Mouse (Mus musculus) liver (tissue): ENCODE data around the gene Atp5c1.

Source experiments
- DNase-seq: peaks from one replicate; pipeline ENCODE4 v3.0.0-alpha.2; 2020; ENCODE audit warnings: mixed read lengths

The Atp5c1 gene

GRCm38 (mm10) chr2:10049456-10049855 is 30.9 kb downstream of the Atp5c1 start:
- DNase-seq, result peak; percentile 7

GRCm38 (mm10) chr2:10048461-10048860 is 31.8 kb downstream of the Atp5c1 start, which contains the start of gene Taf3:
Taf3 (minus strand) TSS chr2:10048596.
- peak; percentile 97 for DNase-seq

GRCm38 (mm10) chr2:10047758-10048436 is 32.4 kb downstream of the Atp5c1 start:
- peak; percentile 51 for DNase-seq

- no peak for DNase-seq
Measured at GRCm38 (mm10) chr2:10034976-10035375, 45.3 kb downstream of the Atp5c1 start.

GRCm38 (mm10) chr2:10033684-10034083 is 46.6 kb downstream of the Atp5c1 start:
- no peak for DNase-seq

- no peak for DNase-seq
Measured at GRCm38 (mm10) chr2:10029755-10030154, 50.6 kb downstream of the Atp5c1 start.

GRCm38 (mm10) chr2:10024264-10024663 is 56.0 kb downstream of the Atp5c1 start:
- no peak for DNase-seq

- DNase-seq, result no peak
Measured at GRCm38 (mm10) chr2:10021296-10021695, 59.0 kb downstream of the Atp5c1 start.

- DNase-seq, result no peak
Measured at GRCm38 (mm10) chr2:10014951-10015635, 65.2 kb downstream of the Atp5c1 start.

- DNase-seq, result no peak
Measured at GRCm38 (mm10) chr2:10010263-10010909, 69.9 kb downstream of the Atp5c1 start.

GRCm38 (mm10) chr2:10009671-10010254 is 70.5 kb downstream of the Atp5c1 start:
- no peak for DNase-seq

GRCm38 (mm10) chr2:10008593-10008992 is 71.7 kb downstream of the Atp5c1 start:
- no peak for DNase-seq
